Mouse (Mus musculus) heart, embryonic 16.5 days (tissue): ENCODE results near the gene Nlrc5. TPM values are rescaled to one million over a fixed set of nuclear protein-coding genes. Genes with fewer than 3 reads are reported as not detected.

Source experiments
- ATAC-seq: fragments of 200-750 bp; cut with Nextera tagmentation; replicated peaks from 2 replicates; pipeline ENCODE4 v1.8.0; 2017; ENCODE audit warnings: moderate number of reproducible peaks; ENCODE audit not compliant: insufficient read depth, low FRiP score; ENCODE audit errors: extremely low read depth
- H3K27ac ChIP-seq: fragments of 300-500 bp; sonication (generic); 2 replicates; pipeline ENCODE4 v1.5.1; 2014; ENCODE audit warnings: mild to moderate bottlenecking, low read length, control low read depth, moderate library complexity
- H3K27me3 ChIP-seq: fragments of 300-500 bp; sonication (generic); 2 replicates; pipeline ENCODE4 v1.6.1; 2014; ENCODE audit warnings: low read length, mixed read lengths; ENCODE audit not compliant: control insufficient read depth, insufficient read depth
- H3K36me3 ChIP-seq: fragments of 300-500 bp; sonication (generic); 2 replicates; pipeline ENCODE4 v1.6.1; 2014; ENCODE audit not compliant: control insufficient read depth, insufficient read depth
- H3K4me1 ChIP-seq: fragments of 300-500 bp; sonication (generic); 2 replicates; pipeline ENCODE4 v1.6.1; 2014; ENCODE audit warnings: low read length, mixed read lengths; ENCODE audit not compliant: control insufficient read depth, insufficient read depth
- H3K4me2 ChIP-seq: fragments of 300-500 bp; sonication (generic); 2 replicates; pipeline ENCODE4 v1.6.1; 2014; ENCODE audit warnings: low read depth, mild to moderate bottlenecking, control low read depth, low read length
- H3K4me3 ChIP-seq: fragments of 300-500 bp; sonication (generic); 2 replicates; pipeline ENCODE4 v1.5.1; 2014; ENCODE audit warnings: mild to moderate bottlenecking, control low read depth, low read length
- H3K9ac ChIP-seq: fragments of 300-500 bp; sonication (generic); 2 replicates; pipeline ENCODE4 v1.6.1; 2014; ENCODE audit warnings: low read length, control low read depth
- H3K9me3 ChIP-seq: fragments of 300-500 bp; sonication (generic); replicated peaks from 2 replicates; pipeline ENCODE4 v1.6.1; 2016; ENCODE audit warnings: low read length; ENCODE audit not compliant: control insufficient read depth
- WGBS: fragments of 180-500 bp; shearing (Covaris S2); extraction: QIAGEN DNeasy Blood & Tissue Kit; methylation state at CpG from one replicate; pipeline ENCODE4 v1.1.7; 2014; 5-methylcytosine and 5-hydroxymethylcytosine counted together
- polyA plus RNA-seq: library from polyadenylated mRNA; unstranded; fragments of >200 nt; fragmentation: Nextera tagmentation; extraction: Ambion mirVana; gene quantifications from 2 replicates; pipeline ENCODE4 v1.2.1, GENCODE M21; 2015

Nlrc5 gene
- polyA plus RNA-seq, 1 experiment from 2014 or later: 1.1 TPM

- Histone ChIP-seq H3K4me3 (no peak overlapping the region), H3K9me3 (no peaks in the 10 kb centered on the region), H3K27ac (no peak overlapping the region), H3K4me1 (no peaks in the 10 kb centered on the region), H3K27me3 (peaks cover 5% of the 10 kb centered on the region; the same call in 1 of the 2 replicates), H3K4me2 (no peak overlapping the region), H3K36me3 (no peaks in the 10 kb centered on the region), H3K9ac (no peak overlapping the region)
- 48% methylated on average over 4 of the region's 4 CpGs for WGBS
- no peak for ATAC-seq
These were observed 87.3 kb downstream of the Nlrc5 start for GRCm38 (mm10) chr8:94521481-94521880.

DNA sequence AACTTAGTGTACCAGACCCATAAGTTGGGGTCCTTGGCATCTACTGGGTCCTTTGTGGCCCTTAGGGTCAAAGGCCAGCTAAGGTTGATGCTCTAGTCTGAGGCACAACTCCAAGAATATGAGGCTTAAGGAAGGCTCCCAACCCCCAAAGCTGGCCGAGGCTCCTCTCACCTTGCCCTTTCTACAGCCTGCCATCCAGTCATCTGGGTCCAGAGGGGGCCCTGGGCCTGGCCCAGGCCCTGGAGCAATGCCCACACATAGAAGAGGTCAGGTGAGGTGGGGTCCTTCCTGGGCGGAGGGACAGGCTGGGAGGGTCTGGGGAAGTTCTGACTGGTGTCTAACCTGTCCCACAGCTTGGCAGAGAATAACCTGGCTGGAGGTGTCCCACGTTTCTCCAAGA, 88.3 kb downstream of the Nlrc5 start:
- H3K9me3 ChIP-seq: no peaks in the 10 kb centered on the region
- H3K27ac ChIP-seq: no peak overlapping the region
- peaks cover 5% of the 10 kb centered on the region; the same call in 1 of the 2 replicates for H3K27me3 ChIP-seq
- 58% methylated on average over 3 of the region's 3 CpGs for WGBS
- no peak overlapping the region for H3K9ac ChIP-seq
- H3K36me3 ChIP-seq: no peaks in the 10 kb centered on the region
- ATAC-seq: no peak
- no peak overlapping the region for H3K4me2 ChIP-seq
- H3K4me3 ChIP-seq: no peak overlapping the region
- no peaks in the 10 kb centered on the region for H3K4me1 ChIP-seq

DNA sequence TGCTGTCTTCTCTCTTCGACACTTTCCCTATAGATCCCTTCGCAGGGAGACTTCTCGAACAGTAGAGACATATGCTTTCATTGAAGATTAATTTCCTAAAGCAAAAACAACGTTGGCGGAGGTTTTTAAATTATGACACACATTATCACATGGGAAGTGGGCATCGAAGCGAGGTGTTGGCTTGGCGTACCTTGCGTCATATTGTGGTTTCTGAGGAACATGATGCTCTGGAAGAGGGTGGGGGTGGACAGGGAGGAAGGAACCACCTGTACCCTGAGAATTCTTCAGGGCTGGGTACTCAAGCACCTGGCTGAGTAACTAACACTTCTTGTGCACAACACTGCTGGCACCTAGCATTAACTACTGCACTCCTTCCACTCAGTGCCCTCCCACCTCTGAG, 90.4 kb downstream of the Nlrc5 start:
- Histone ChIP-seq H3K9me3 (no peaks in the 10 kb centered on the region), H3K4me2 (no peak overlapping the region), H3K27me3 (no peaks in the 10 kb centered on the region), H3K4me3 (no peak overlapping the region), H3K4me1 (no peaks in the 10 kb centered on the region), H3K9ac (no peak overlapping the region), H3K27ac (no peak overlapping the region), H3K36me3 (no peaks in the 10 kb centered on the region)
- no peak for ATAC-seq
- 78% methylated on average over 9 of the region's 9 CpGs for WGBS

GRCm38 (mm10) chr8:94527178-94527577, 93.0 kb downstream of the Nlrc5 start:
- Histone ChIP-seq H3K9ac (no peak overlapping the region), H3K4me3 (no peak overlapping the region), H3K4me1 (no peaks in the 10 kb centered on the region; the same call in 1 of the 2 replicates), H3K4me2 (no peak overlapping the region), H3K36me3 (no peaks in the 10 kb centered on the region), H3K27me3 (peaks cover 7% of the 10 kb centered on the region; the same call in 1 of the 2 replicates), H3K27ac (no peak overlapping the region), H3K9me3 (no peaks in the 10 kb centered on the region)
- no peak for ATAC-seq
- 75% methylated on average over 7 of the region's 7 CpGs for WGBS

DNA sequence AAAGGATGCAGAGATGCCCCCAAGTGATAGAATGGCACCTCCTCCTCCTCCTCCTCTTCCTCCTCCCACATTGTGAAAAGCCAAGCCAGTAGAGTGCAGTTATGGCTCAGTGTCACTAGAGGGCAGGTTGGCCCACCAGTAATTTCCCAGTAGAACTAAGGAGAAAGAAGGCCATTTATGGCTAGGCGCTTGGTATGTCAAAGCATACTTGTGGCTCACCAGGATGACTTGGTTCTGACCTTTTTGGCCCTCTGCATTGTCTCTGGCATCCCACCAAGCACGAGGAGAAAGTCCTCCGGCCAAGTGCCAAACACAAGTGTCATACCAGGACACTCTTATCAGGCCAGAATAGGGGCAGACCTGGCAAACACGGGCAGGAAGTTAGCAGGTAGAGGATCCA, 94.1 kb downstream of the Nlrc5 start:
- Histone ChIP-seq H3K9ac (no peak overlapping the region), H3K9me3 (no peaks in the 10 kb centered on the region), H3K27ac (no peak overlapping the region), H3K36me3 (no peaks in the 10 kb centered on the region), H3K4me2 (no peak overlapping the region), H3K27me3 (peaks cover 9% of the 10 kb centered on the region; the same call in 1 of the 2 replicates), H3K4me3 (no peak overlapping the region), H3K4me1 (peaks cover 4% of the 10 kb centered on the region; the same call in 1 of the 2 replicates)
- 29% methylated on average over 4 of the region's 4 CpGs for WGBS
- no peak for ATAC-seq

- no peak overlapping the region for H3K9ac ChIP-seq
- no peak for ATAC-seq
- H3K36me3 ChIP-seq: no peaks in the 10 kb centered on the region
- H3K27me3 ChIP-seq: peaks cover 18% of the 10 kb centered on the region
- no peaks in the 10 kb centered on the region for H3K9me3 ChIP-seq
- H3K4me1 ChIP-seq: peaks cover 5% of the 10 kb centered on the region; the same call in 1 of the 2 replicates
- H3K4me2 ChIP-seq: no peak overlapping the region
- no peak overlapping the region for H3K4me3 ChIP-seq
- H3K27ac ChIP-seq: no peak overlapping the region
- 68% methylated on average over 4 of the region's 4 CpGs for WGBS
These were observed 95.7 kb downstream of the Nlrc5 start for GRCm38 (mm10) chr8:94529875-94530274.

GRCm38 (mm10) chr8:94530643-94531042, 96.5 kb downstream of the Nlrc5 start:
- no peak for ATAC-seq
- Histone ChIP-seq H3K27ac (no peak overlapping the region), H3K4me2 (no peak overlapping the region), H3K4me1 (peaks cover 5% of the 10 kb centered on the region; the same call in 1 of the 2 replicates), H3K9me3 (no peaks in the 10 kb centered on the region), H3K27me3 (peaks cover 23% of the 10 kb centered on the region), H3K4me3 (no peak overlapping the region), H3K36me3 (no peaks in the 10 kb centered on the region), H3K9ac (no peak overlapping the region)
- WGBS: 86% methylated on average over 4 of the region's 4 CpGs

DNA sequence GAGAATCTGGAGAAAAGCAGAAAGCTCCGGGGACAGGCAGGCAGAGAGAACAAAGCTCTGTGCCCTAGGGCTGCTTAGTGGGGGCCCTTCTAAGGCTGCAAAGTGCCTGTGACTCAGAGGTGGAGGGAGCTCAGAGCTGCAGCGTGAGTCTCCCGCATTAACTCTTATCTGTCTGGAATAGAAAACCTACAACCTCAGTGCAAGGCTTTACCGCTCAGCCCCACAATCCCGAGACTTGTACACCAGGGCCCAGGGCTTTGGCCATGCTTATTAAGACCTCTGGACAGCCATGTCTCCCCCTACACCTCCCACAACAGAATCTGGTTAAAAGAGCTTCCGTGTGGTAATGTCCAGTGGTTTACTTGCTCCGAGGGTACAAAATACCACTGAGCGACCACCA, 97.8 kb downstream of the Nlrc5 start:
- no peaks in the 10 kb centered on the region for H3K9me3 ChIP-seq
- no peak for ATAC-seq
- peak overlapping the region; percentile 66 for H3K4me3 ChIP-seq
- WGBS: 7% methylated on average over 8 of the region's 8 CpGs
- H3K27ac ChIP-seq: no peak overlapping the region
- peak overlapping the region; percentile 98 for H3K4me2 ChIP-seq
- H3K4me1 ChIP-seq: peaks cover 5% of the 10 kb centered on the region; the same call in 1 of the 2 replicates
- peaks cover 28% of the 10 kb centered on the region for H3K27me3 ChIP-seq
- peak overlapping the region; percentile 1; the same call in 1 of the 2 replicates for H3K9ac ChIP-seq
- H3K36me3 ChIP-seq: no peaks in the 10 kb centered on the region

GRCm38 (mm10) chr8:94532525-94532872, 98.3 kb downstream of the Nlrc5 start:
- peaks cover 28% of the 10 kb centered on the region for H3K27me3 ChIP-seq
- no peak overlapping the region for H3K27ac ChIP-seq
- H3K36me3 ChIP-seq: no peaks in the 10 kb centered on the region
- peaks cover 5% of the 10 kb centered on the region; the same call in 1 of the 2 replicates for H3K4me1 ChIP-seq
- H3K9me3 ChIP-seq: no peaks in the 10 kb centered on the region
- H3K4me3 ChIP-seq: peak overlapping the region; percentile 66
- no peak for ATAC-seq
- peak overlapping the region; percentile 98 for H3K4me2 ChIP-seq
- peak overlapping the region; percentile 70 for H3K9ac ChIP-seq
- WGBS: under 1% methylated on average over 29 of the region's 34 CpGs
